Mouse (Mus musculus) lung, embryonic 14.5 days (tissue): Measurements from ENCODE around the gene Atpaf1. TPM values are rescaled to one million over a fixed set of nuclear protein-coding genes. Genes with fewer than 3 reads are reported as not detected.
A peak's percentile ranks its signal among the peaks of the same experiment; 100 is the strongest.

Experiments
- ATAC-seq: fragments of 200-750 bp; cut with Nextera tagmentation; 2 replicates; pipeline ENCODE4 v1.8.0; 2017; ENCODE audit warnings: mild to moderate bottlenecking, moderate TSS enrichment, moderate library complexity; ENCODE audit not compliant: insufficient read depth
- DNase-seq: peaks from one replicate; pipeline ENCODE4 v3.0.0-alpha.2; 2015
- H3K27ac ChIP-seq: fragments of 300-500 bp; sonication (generic); 2 replicates; pipeline ENCODE4 v1.5.1; 2014; ENCODE audit warnings: low read depth, mild to moderate bottlenecking, moderate library complexity
- H3K27me3 ChIP-seq: fragments of 300-500 bp; sonication (generic); 2 replicates; pipeline ENCODE4 v1.6.1; 2014; ENCODE audit warnings: low read length, control low read depth; ENCODE audit not compliant: insufficient read depth
- H3K36me3 ChIP-seq: fragments of 300-500 bp; sonication (generic); 2 replicates; pipeline ENCODE4 v1.6.1; 2014; ENCODE audit warnings: control low read depth; ENCODE audit not compliant: insufficient read depth
- H3K4me1 ChIP-seq: fragments of 300-500 bp; sonication (generic); 2 replicates; pipeline ENCODE4 v1.6.1; 2014; ENCODE audit warnings: antibody characterized with exemption, control low read depth; ENCODE audit not compliant: insufficient read depth
- H3K4me2 ChIP-seq: fragments of 300-500 bp; sonication (generic); 2 replicates; pipeline ENCODE4 v1.6.1; 2014; ENCODE audit warnings: mild to moderate bottlenecking
- H3K4me3 ChIP-seq: fragments of 300-500 bp; sonication (generic); 2 replicates; pipeline ENCODE4 v1.5.1; 2014; ENCODE audit warnings: low read depth, low read length
- H3K9ac ChIP-seq: fragments of 300-500 bp; sonication (generic); 2 replicates; pipeline ENCODE4 v1.6.1; 2014
- H3K9me3 ChIP-seq: fragments of 300-500 bp; sonication (generic); 2 replicates; pipeline ENCODE4 v1.6.1; 2016; ENCODE audit warnings: low read depth, low read length, control low read depth
- CTCF ChIP-seq: IDR thresholded peaks from 2 replicates; pipeline ENCODE4 v1.5.1; 2016; ENCODE audit warnings: antibody characterized with exemption, low read depth
- WGBS: fragments of 180-500 bp; shearing (Covaris S2); extraction: QIAGEN DNeasy Blood & Tissue Kit; methylation state at CpG from one replicate; pipeline ENCODE4 v1.1.7; 2014; 5-methylcytosine and 5-hydroxymethylcytosine counted together
- polyA plus RNA-seq: library from polyadenylated mRNA; unstranded; fragments of >200 nt; fragmentation: Nextera tagmentation; extraction: Ambion mirVana; gene quantifications from 2 replicates; pipeline ENCODE4 v1.2.1, GENCODE M21; 2014

The Atpaf1 gene
- polyA plus RNA-seq, 1 experiment from 2014 or later = 61.4 TPM

DNA sequence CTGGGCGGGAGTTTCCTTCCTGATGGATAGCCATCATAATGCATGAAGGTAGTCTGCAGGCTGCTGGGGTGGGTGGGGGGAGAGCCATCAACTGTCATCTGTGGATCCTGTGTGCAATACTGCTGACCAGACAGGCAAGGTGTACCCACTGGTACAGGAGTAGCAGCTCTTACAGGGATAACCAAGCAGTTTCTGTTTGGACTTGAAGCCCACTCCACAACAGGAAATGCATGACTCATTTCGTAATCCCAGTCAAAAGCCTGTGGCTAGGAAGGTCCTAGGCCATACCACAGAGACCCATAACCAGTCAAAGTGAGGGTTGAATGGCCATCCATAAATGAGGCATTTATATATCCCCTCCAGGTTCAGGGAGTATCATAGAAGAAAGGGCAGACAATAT is 7.0 kb upstream of the Atpaf1 start:
- no peak overlapping the region for H3K27ac ChIP-seq
- H3K36me3 ChIP-seq = peaks cover 25% of the 10 kb centered on the region
- no peaks in the 10 kb centered on the region for H3K4me1 ChIP-seq
- ATAC-seq (no peak), DNase-seq (no peak)
- H3K4me2 ChIP-seq = no peak overlapping the region
- TF ChIP-seq CTCF = no peak
- WGBS = 91% methylated on average over 2 of the region's 2 CpGs
- no peaks in the 10 kb centered on the region for H3K9me3 ChIP-seq
- no peaks in the 10 kb centered on the region for H3K27me3 ChIP-seq
- no peak overlapping the region for H3K4me3 ChIP-seq
- no peak overlapping the region for H3K9ac ChIP-seq

DNA sequence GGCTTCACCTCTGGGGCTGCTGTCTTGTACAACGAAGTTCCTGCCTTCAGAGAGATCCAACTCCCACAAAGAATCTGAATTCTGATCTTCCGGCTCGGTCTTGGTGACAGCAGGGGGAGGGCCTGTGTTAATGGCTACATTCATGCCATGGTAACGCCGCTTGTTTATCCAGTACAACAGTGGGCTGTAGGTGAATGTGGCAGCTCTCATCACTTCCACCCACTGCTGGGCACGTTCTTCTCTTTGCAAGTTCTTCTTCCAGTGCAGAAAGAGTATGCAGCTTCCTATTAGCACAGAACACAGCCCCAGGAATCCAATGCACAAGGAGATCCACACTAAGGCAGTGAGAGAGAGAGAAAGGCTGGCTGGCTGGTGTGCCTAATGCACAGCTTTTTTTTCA is 4.3 kb upstream of the Atpaf1 start:
- 37% methylated on average over 6 of the region's 6 CpGs for WGBS
- ATAC-seq (no peak), DNase-seq (no peak)
- no peak overlapping the region for H3K9ac ChIP-seq
- no peak overlapping the region for H3K4me2 ChIP-seq
- H3K9me3 ChIP-seq = no peaks in the 10 kb centered on the region
- no peak overlapping the region for H3K27ac ChIP-seq
- H3K36me3 ChIP-seq = 0 out of 2 replicates have a peak, but pooled peaks cover 11% of the 10 kb centered on the region
- no peaks in the 10 kb centered on the region for H3K4me1 ChIP-seq
- H3K4me3 ChIP-seq = no peak overlapping the region
- H3K27me3 ChIP-seq = no peaks in the 10 kb centered on the region
- no peak for TF ChIP-seq CTCF

- 81% methylated on average over 3 of the region's 3 CpGs for WGBS
- Histone ChIP-seq H3K4me3 (no peak within 1 kb of the TSS), H3K27me3 (no peaks in the 10 kb centered on the region), H3K27ac (no peak within 1 kb of the TSS), H3K4me2 (no peak within 1 kb of the TSS), H3K4me1 (0 out of 2 replicates have a peak, but pooled peaks cover 3% of the 10 kb centered on the region), H3K36me3 (0 out of 2 replicates have a peak, but pooled peaks cover 7% of the 10 kb centered on the region), H3K9me3 (no peaks in the 10 kb centered on the region), H3K9ac (no peak within 1 kb of the TSS)
- ATAC-seq = no peak
- TF ChIP-seq CTCF = no peak
- DNase-seq = no peak
Observed at GRCm38 (mm10) chr4:115780918-115781317, 3.7 kb upstream of the Atpaf1 start, which contains the start of gene Tex38. Gene Tex38 (minus strand): TSS chr4:115781018.

DNA sequence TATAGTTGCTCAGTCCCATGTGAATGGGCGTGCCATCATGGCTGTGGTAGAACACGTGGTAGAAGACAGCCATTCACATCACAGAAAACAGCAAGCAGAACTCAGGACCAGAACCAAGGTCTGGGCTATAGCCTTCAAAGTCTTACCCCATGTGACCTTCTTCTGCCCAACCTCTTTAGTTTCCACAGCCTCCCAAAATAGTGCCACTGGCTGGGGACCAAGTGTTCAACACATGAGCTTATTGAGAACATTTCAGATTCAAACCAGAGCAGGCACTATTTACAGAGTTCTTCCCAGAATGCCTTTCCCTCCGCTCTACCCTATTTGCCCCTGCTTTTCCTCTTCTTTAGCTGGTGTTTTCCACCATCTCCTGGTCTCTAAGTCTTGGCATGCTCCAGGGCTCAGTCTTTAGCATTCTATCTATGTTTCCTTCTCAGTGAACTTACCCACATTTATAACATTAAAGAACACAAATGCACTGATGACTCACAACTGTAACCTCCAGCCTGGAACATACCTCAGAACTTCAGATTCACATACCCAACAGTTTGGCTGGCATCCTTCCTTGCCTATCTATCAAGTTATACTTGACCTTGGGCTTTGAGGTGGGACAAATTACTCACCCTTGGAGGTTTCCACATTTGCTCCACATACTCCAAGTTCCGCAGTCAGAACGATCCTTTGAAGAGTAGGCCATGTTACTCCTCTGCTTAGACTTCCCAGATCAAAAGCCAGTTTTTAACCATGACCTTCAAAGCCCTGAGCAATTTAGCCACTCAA is 2.4 kb upstream of the Atpaf1 start:
- Histone ChIP-seq H3K4me2 (no peak overlapping the region), H3K9me3 (no peaks in the 10 kb centered on the region), H3K4me1 (0 out of 2 replicates have a peak, but pooled peaks cover 3% of the 10 kb centered on the region), H3K27me3 (no peaks in the 10 kb centered on the region), H3K36me3 (no peaks in the 10 kb centered on the region), H3K9ac (no peak overlapping the region), H3K27ac (no peak overlapping the region), H3K4me3 (no peak overlapping the region)
- ATAC-seq = no peak
- no peak for TF ChIP-seq CTCF
- 82% methylated on average over 5 of the region's 5 CpGs for WGBS
- no peak for DNase-seq

GRCm38 (mm10) chr4:115785511-115786034 is 961 bp downstream of the Atpaf1 start:
- TF ChIP-seq CTCF = no peak
- peak overlapping the region; percentile 71 for H3K4me3 ChIP-seq
- H3K4me1 ChIP-seq = 0 out of 2 replicates have a peak, but pooled peaks cover 3% of the 10 kb centered on the region
- peak overlapping the region; percentile 70 for H3K4me2 ChIP-seq
- H3K27me3 ChIP-seq = no peaks in the 10 kb centered on the region
- ATAC-seq (peak; percentile 12; the same call in 1 of the 2 replicates), DNase-seq (no peak)
- no peak overlapping the region for H3K27ac ChIP-seq
- H3K9me3 ChIP-seq = no peaks in the 10 kb centered on the region
- peaks cover 19% of the 10 kb centered on the region for H3K36me3 ChIP-seq
- H3K9ac ChIP-seq = peak overlapping the region; percentile 81
- 40% methylated on average over 7 of the region's 7 CpGs for WGBS

DNA sequence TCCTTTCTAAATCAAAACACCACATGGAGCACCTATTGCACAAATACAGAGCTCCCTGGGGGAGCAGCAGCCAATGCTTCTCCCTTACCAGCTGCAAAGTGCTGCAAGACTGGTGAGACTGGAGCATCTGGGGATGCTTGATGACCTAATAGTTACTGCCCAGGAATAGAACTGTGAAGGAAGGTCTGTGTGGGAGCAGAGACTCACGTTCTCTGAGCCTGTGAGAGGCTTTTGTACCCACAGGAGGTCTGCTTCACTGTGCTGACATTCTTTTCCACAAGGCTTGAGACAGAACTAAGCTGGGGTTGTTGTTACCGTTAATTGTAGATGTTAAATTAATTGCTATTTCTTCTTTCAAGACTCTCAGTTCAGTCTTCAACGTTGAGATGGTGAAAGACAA is 6.3 kb downstream of the Atpaf1 start:
- H3K36me3 ChIP-seq = peaks cover 58% of the 10 kb centered on the region
- no peak for TF ChIP-seq CTCF
- H3K9ac ChIP-seq = no peak overlapping the region
- H3K9me3 ChIP-seq = no peaks in the 10 kb centered on the region
- no peaks in the 10 kb centered on the region for H3K4me1 ChIP-seq
- ATAC-seq (no peak), DNase-seq (no peak)
- no peak overlapping the region for H3K4me3 ChIP-seq
- WGBS = 85% methylated on average over 3 of the region's 3 CpGs
- H3K27ac ChIP-seq = no peak overlapping the region
- H3K4me2 ChIP-seq = no peak overlapping the region
- no peaks in the 10 kb centered on the region for H3K27me3 ChIP-seq

DNA sequence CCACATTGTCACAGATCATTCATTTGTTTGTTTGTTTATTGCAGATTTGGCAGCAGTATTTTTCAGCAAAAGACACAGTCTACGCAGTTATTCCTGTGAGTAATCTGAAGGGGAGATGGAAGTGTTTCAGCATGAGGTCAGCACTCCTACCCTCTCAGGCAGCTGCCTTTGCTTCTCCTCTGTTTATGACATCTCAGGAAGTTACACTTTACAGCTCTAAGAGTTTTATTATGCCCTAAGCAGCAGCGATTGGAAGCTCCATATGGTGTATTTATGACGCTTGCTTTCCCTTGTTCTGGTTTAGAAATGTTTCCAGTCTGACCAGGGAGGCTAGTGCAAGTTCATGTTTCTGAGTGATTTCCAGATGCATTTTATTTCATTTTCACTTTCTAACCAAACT is 10.7 kb downstream of the Atpaf1 start:
- ATAC-seq (peak; percentile 66; the same call in 1 of the 2 replicates), DNase-seq (peak; percentile 55)
- H3K4me3 ChIP-seq = no peak overlapping the region
- WGBS = 57% methylated on average over 3 of the region's 3 CpGs
- no peak overlapping the region for H3K9ac ChIP-seq
- peaks cover 76% of the 10 kb centered on the region for H3K36me3 ChIP-seq
- no peaks in the 10 kb centered on the region for H3K4me1 ChIP-seq
- H3K27me3 ChIP-seq = no peaks in the 10 kb centered on the region
- H3K4me2 ChIP-seq = no peak overlapping the region
- no peak for TF ChIP-seq CTCF
- H3K27ac ChIP-seq = no peak overlapping the region
- H3K9me3 ChIP-seq = no peaks in the 10 kb centered on the region
